Mouse (Mus musculus) lung, postnatal 4 days (tissue): Measurements from ENCODE around the gene Sec61a1.
A peak's percentile ranks its signal among the peaks of the same experiment; 100 is the strongest.

Experiments
- DNase-seq, 2 experiments: peaks; one replicate each; pipeline ENCODE4 v3.0.0; 2021

Sec61a1 gene

GRCm38 (mm10) chr6:88518404-88519263 lies at the start of gene Sec61a1:
TSS of gene Sec61a1 (minus strand) at chr6:88518905.
- DNase-seq: peak; percentile 97 to 98

DNA sequence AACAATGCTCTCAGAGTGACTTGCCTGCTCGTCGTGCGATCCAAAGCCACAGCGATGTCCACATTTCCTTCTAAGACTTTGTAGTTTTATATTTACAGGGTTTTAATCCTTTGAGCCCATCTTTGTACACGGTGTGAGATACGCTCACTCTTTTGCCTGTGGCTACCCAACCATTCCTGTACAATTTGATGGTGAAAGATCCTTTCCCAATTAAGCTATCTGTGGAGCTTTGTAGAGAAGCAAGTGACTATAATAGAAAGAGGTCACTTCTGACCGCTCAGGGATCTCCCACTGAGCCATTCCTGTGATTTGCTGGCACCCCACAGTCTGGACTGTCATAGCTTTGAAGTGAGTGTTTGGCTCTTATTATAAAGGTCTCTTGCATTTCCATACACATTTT lies 48.0 kb upstream of the Sec61a1 start:
- no peak for DNase-seq

- DNase-seq: no peak
These were observed 46.3 kb upstream of the Sec61a1 start for GRCm38 (mm10) chr6:88565033-88565432.

DNA sequence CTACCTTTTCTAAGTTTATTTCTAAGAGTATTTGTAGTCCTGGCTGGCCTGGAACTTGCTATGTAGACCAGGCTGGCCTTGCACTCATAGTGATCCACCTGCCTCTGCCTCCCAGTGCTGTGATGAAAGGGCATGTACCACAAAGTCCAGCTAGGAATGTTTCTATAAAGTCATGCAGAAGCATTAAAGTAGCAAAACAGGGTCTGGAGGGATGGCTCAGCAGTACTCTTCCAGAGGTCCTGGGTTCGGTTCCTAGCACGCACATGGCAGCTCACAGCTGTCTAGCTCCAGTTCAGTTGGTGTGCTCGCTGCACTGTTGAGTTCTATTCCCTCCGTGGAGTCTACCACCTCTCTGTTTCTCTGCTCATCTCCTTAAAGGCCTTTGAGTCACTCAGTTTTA lies 41.5 kb upstream of the Sec61a1 start:
- no peak for DNase-seq

DNA sequence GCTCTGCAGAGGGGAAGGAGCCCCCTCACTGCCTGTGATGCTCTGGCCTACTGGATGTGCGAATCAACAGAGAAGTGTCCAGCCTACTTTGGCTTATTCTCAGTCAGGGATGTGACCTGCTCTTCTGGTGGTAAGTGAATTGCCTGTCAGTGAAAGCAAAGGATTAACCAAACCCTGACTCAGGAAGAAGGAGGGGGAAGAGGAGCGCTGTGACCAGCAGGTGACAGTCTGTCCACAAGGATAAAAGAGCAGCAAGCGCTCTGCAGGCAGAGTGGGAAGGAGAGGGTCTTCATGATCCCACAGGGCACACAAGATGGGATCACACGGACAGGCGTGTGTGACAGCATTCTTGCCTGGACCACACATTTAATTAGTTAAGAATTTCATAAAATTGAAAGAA lies 41.0 kb upstream of the Sec61a1 start:
- DNase-seq: no peak

DNA sequence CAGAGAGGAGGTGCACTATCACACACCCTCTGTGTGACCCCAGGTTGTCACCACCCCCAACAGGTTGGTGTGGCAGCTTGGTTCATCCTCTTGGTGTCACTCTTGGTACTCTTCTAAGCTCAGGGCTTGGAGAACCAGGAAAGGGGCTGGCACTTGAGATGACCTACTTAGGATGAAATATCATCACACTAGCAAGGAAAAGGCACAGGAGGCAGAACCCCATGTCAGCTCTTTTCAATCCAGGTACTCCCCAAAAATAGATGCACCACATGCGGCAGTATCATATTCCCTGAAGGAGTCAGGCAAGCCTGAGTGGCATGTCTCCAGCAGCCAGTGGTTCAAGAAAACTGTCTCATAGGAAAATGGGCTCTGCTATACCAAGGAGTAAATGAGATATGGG lies 39.4 kb upstream of the Sec61a1 start:
- DNase-seq: no peak

- DNase-seq: no peak
These were observed 38.8 kb upstream of the Sec61a1 start for GRCm38 (mm10) chr6:88557548-88557947.

- DNase-seq: no peak
These were observed 31.2 kb upstream of the Sec61a1 start for GRCm38 (mm10) chr6:88549916-88550315.

GRCm38 (mm10) chr6:88549137-88549814 lies 30.6 kb upstream of the Sec61a1 start:
- DNase-seq: peak in 1 of 2 experiments; percentile 71

DNA sequence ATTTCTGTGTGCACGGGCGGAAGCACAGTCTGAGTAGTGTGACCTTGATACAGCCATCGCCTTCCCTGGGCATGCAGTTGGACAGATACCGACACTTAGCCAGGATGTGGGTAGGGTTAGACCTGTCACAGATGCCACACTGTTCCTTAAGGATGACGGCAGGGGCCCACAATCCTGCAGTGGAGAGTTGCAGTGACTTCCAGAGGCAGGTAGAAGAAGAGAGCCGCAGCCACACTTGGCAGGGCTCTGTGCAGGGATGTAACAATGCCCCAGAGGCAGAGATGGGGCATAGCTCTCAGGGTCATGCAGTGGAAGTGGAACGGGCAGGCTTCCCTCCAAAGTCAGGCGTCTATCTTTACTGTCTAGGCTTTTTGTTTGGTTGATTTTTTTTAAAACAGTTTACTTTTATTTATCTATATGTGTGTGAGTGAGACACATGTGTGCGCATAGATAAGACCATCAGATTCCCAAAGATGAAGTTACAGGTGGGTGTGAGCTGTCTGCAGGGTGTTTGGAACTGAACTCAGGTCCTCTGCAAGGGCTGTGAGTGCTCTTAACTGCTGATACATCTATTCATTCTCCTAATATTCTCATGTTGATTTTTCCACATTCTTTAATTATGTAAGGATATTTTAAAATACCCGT lies 29.8 kb upstream of the Sec61a1 start:
- DNase-seq: no peak

GRCm38 (mm10) chr6:88545397-88545790 lies 26.7 kb upstream of the Sec61a1 start:
- no peak for DNase-seq

- DNase-seq: no peak
These were observed 26.1 kb upstream of the Sec61a1 start for GRCm38 (mm10) chr6:88544644-88545396.

- DNase-seq: no peak
These were observed 25.5 kb upstream of the Sec61a1 start for GRCm38 (mm10) chr6:88544241-88544640.

DNA sequence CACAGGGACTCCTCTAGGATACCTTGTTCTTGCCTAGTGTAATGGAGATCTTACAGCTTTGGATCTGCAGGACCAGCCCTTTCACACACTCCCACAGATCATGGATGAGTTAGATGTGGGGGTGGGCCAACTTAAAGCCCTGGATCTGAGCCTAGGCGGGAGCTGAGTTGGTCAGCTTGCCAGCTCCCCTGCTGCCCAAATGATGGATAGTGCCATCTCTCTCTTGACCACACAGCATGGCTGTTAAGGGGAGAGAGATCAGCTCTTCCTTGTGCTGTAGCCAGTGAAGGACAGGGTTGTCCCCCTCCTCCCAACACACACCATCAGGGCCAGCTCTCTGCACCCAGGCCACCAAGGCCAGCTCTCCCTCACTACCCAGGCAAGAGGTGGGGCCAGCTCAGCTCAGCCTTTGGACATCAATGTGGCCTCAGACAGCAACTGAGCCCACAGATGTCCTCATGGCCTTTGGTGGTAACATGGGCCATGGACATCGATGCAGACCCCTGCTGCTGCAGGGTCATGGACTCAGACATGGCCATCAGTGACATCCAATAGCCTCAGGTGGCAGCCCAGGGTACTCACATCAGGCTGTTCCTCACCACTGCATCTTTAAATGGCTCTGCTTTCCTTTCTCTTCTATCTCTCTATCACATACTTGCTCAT lies 21.5 kb upstream of the Sec61a1 start:
- no peak for DNase-seq

- DNase-seq: no peak
These were observed 11.6 kb upstream of the Sec61a1 start for GRCm38 (mm10) chr6:88530306-88530705.

- DNase-seq: no peak
These were observed 5.4 kb upstream of the Sec61a1 start for GRCm38 (mm10) chr6:88524056-88524455.

- no peak for DNase-seq
These were observed 4.7 kb upstream of the Sec61a1 start for GRCm38 (mm10) chr6:88523451-88523850.

DNA sequence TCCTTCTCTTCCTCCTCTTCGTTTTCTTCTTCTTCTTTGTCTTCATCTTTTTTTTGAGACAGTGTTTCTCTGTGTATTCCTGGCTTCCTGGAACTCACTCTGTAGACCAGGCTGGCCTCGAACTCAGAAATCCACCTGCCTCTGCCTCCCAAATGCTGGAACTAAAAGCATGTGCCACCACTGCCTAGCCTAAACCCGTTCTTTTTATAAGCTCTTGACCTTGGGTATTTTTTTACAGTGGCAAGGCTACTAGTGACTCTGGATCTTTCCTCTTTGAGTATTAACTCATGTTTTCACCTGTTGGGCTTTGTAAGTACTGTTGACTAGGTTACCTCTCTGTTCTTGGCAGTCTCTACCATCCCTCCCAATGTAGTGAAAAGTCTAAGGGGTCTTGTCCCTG lies 4.3 kb upstream of the Sec61a1 start:
- DNase-seq: no peak

DNA sequence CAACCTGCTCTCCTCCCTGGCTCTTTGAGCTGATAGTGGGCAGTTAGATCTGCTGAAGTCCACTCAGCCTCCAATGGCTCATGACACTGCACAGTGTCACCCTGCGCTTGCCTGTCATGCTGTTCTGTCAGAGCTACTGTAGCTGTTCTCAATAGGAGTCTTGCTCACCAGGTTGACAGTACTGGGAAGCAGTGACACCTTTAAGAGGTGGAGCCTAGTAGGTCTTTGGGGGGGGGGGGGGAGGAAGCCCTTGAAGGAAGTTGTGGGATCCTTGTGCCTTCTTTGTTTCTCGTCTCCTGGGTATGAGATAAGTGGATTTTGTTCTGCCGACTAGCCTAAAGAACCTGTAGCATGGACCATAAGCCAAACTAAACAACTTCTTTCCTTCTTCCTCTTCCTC lies 3.9 kb upstream of the Sec61a1 start:
- no peak for DNase-seq

DNA sequence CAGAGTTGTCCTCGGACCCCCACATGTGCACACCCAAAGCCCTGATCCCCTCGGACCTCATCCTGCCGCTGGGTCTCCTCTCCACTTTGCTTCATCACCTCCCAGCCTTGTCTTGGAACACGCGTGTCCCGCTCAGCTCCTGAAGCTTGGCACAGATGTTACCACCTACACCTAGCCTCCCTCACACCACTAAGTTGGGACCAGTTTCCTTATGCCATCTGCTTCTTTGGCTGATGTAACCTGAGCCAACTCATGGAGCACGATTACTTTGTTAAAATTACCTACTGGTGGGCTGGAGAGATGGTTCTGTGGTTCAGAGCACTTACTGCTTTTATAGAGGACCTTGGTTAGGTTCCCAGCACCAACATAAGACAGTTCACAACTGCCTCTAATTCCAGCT lies 3.1 kb upstream of the Sec61a1 start:
- DNase-seq: no peak

- DNase-seq: no peak
These were observed 853 bp downstream of the Sec61a1 start for GRCm38 (mm10) chr6:88517701-88518403.

GRCm38 (mm10) chr6:88516667-88517066 lies 2.0 kb downstream of the Sec61a1 start:
- no peak for DNase-seq
